Mouse (Mus musculus): ENCODE data around the gene Atxn1.

The Atxn1 gene

GRCm38 (mm10) chr13:45894234-45894633 lies 70.6 kb downstream of the Atxn1 start:
- DNase-seq: no peak

GRCm38 (mm10) chr13:45891073-45891472 lies 73.7 kb downstream of the Atxn1 start:
- DNase-seq: no peak

- peak in 1 of 2 experiments; percentile 23 for DNase-seq
These were observed 75.7 kb downstream of the Atxn1 start for GRCm38 (mm10) chr13:45888953-45889749.

GRCm38 (mm10) chr13:45884878-45885277 lies 79.9 kb downstream of the Atxn1 start:
- no peak for DNase-seq

GRCm38 (mm10) chr13:45883791-45884238 lies 81.0 kb downstream of the Atxn1 start:
- DNase-seq: no peak

- no peak for DNase-seq
These were observed 81.8 kb downstream of the Atxn1 start for GRCm38 (mm10) chr13:45882976-45883440.

GRCm38 (mm10) chr13:45880543-45880845 lies 84.3 kb downstream of the Atxn1 start:
- no peak for DNase-seq

GRCm38 (mm10) chr13:45879746-45880542 lies 84.9 kb downstream of the Atxn1 start:
- peak; percentile 11 to 12 for DNase-seq

- DNase-seq: no peak
These were observed 87.9 kb downstream of the Atxn1 start for GRCm38 (mm10) chr13:45876939-45877338.

- DNase-seq: no peak
These were observed 88.4 kb downstream of the Atxn1 start for GRCm38 (mm10) chr13:45876368-45876760.

- DNase-seq: no peak
These were observed 89.0 kb downstream of the Atxn1 start for GRCm38 (mm10) chr13:45875686-45876367.

GRCm38 (mm10) chr13:45874196-45874595 lies 90.6 kb downstream of the Atxn1 start:
- no peak for DNase-seq

GRCm38 (mm10) chr13:45872966-45873365 lies 91.8 kb downstream of the Atxn1 start:
- DNase-seq: no peak

- no peak for DNase-seq
These were observed 92.6 kb downstream of the Atxn1 start for GRCm38 (mm10) chr13:45872041-45872746.

GRCm38 (mm10) chr13:45871554-45871953 lies 93.3 kb downstream of the Atxn1 start:
- no peak for DNase-seq

- DNase-seq: peak in 1 of 2 experiments; percentile 13
These were observed 95.9 kb downstream of the Atxn1 start for GRCm38 (mm10) chr13:45868886-45869285.

GRCm38 (mm10) chr13:45867273-45867672 lies 97.5 kb downstream of the Atxn1 start:
- peak; percentile 43 to 54 for DNase-seq

GRCm38 (mm10) chr13:45866615-45867245 lies 98.1 kb downstream of the Atxn1 start:
- no peak for DNase-seq

GRCm38 (mm10) chr13:45865620-45866019 lies 99.2 kb downstream of the Atxn1 start:
- no peak for DNase-seq

GRCm38 (mm10) chr13:45863779-45864178 lies 101.0 kb downstream of the Atxn1 start:
- DNase-seq: no peak

- DNase-seq: no peak
These were observed 102.8 kb downstream of the Atxn1 start for GRCm38 (mm10) chr13:45861885-45862605.

Data from cerebellum, postnatal 14 days (tissue).